Mouse (Mus musculus) C2C12 (cell line): Measurements from ENCODE around the gene Deaf1. TPM values are rescaled to one million over a fixed set of nuclear protein-coding genes. Genes with fewer than 3 reads are reported as not detected.

ENCODE experiments used
- H3K27me3 ChIP-seq: one replicate; pipeline ENCODE4 v1.6.1; 2011; ENCODE audit not compliant: control insufficient read depth, insufficient read depth, insufficient read length
- H3K36me3 ChIP-seq: one replicate; pipeline ENCODE4 v1.6.1; 2011; ENCODE audit not compliant: control insufficient read depth, insufficient read depth
- H3K4me3 ChIP-seq: one replicate; pipeline ENCODE4 v1.5.1; 2011; ENCODE audit warnings: mild to moderate bottlenecking, control low read depth; ENCODE audit not compliant: poor library complexity, insufficient read depth, severe bottlenecking
- H3K79me2 ChIP-seq: one replicate; pipeline ENCODE4 v1.6.1; 2011; ENCODE audit not compliant: control insufficient read depth, insufficient read depth
- H3K79me3 ChIP-seq: one replicate; pipeline ENCODE4 v1.6.1; 2011; ENCODE audit warnings: low read depth, control low read depth
- H3ac ChIP-seq: one replicate; pipeline ENCODE3; 2011; ENCODE audit warnings: low read depth; ENCODE audit not compliant: control insufficient read depth, insufficient read length
- CEBPB ChIP-seq: IDR thresholded peaks from one replicate; pipeline ENCODE4 v1.6.1; 2011; ENCODE audit warnings: low read depth, mild to moderate bottlenecking, control low read depth, moderate library complexity
- CTCF ChIP-seq: IDR thresholded peaks from one replicate; pipeline ENCODE4 v1.5.1; 2011; ENCODE audit not compliant: control insufficient read depth, insufficient read depth, insufficient read length
- FOSL1 ChIP-seq: IDR thresholded peaks from one replicate; pipeline ENCODE4 v1.8.0; 2011; ENCODE audit warnings: mild to moderate bottlenecking, low read length; ENCODE audit not compliant: poor library complexity, insufficient read depth, severe bottlenecking
- MAX ChIP-seq: IDR thresholded peaks from one replicate; pipeline ENCODE4 v1.6.1; 2011; ENCODE audit warnings: mild to moderate bottlenecking, control low read depth
- MYOD1 ChIP-seq: IDR thresholded peaks from one replicate; pipeline ENCODE4 v1.6.1; 2011; ENCODE audit warnings: low read depth; ENCODE audit not compliant: control insufficient read depth, insufficient read length
- MYOG ChIP-seq: IDR thresholded peaks from one replicate; pipeline ENCODE4 v1.6.1; 2011; ENCODE audit not compliant: control insufficient read depth, insufficient read length; ENCODE audit errors: extremely low read depth
- USF1 ChIP-seq: IDR thresholded peaks from one replicate; pipeline ENCODE4 v1.6.1; 2011; ENCODE audit warnings: low read depth, mild to moderate bottlenecking, control low read depth, moderate library complexity
- polyA plus RNA-seq: library from polyadenylated mRNA; unstranded; fragments of >200 nt; fragmentation: generic; extraction: Trizol; gene quantifications from one replicate; pipeline ENCODE4 v1.2.1, GENCODE M21; 2012; ENCODE audit warnings: missing spikeins

Deaf1 gene
- polyA plus RNA-seq, 1 experiment = 21.4 TPM

- no peak for TF ChIP-seq CEBPB
- no peaks in the 10 kb centered on the region for H3K36me3 ChIP-seq
- no peaks in the 10 kb centered on the region for H3K79me2 ChIP-seq
- no peak overlapping the region for H3ac ChIP-seq
- no peak overlapping the region for H3K4me3 ChIP-seq
- H3K27me3 ChIP-seq = peaks cover 4% of the 10 kb centered on the region
- H3K79me3 ChIP-seq = no peaks in the 10 kb centered on the region
These were observed 29.5 kb upstream of the Deaf1 start for GRCm38 (mm10) chr7:141356971-141357370.

GRCm38 (mm10) chr7:141355626-141356326, 28.3 kb upstream of the Deaf1 start:
- Histone ChIP-seq H3K79me2 (no peaks in the 10 kb centered on the region), H3K79me3 (no peaks in the 10 kb centered on the region), H3ac (no peak overlapping the region), H3K36me3 (no peaks in the 10 kb centered on the region), H3K4me3 (no peak overlapping the region), H3K27me3 (no peaks in the 10 kb centered on the region)
- TF ChIP-seq MYOD1 = no peak
- no peak for TF ChIP-seq CTCF
- no peak for TF ChIP-seq CEBPB
- TF ChIP-seq MYOG = no peak
- TF ChIP-seq USF1 = no peak
- no peak for TF ChIP-seq FOSL1
- no peak for TF ChIP-seq MAX

- H3K79me2 ChIP-seq = no peaks in the 10 kb centered on the region
- no peaks in the 10 kb centered on the region for H3K27me3 ChIP-seq
- H3K79me3 ChIP-seq = no peaks in the 10 kb centered on the region
- H3ac ChIP-seq = no peak overlapping the region
- no peaks in the 10 kb centered on the region for H3K36me3 ChIP-seq
- H3K4me3 ChIP-seq = no peak overlapping the region
- no peak for TF ChIP-seq MYOG
- TF ChIP-seq CTCF = no peak
- TF ChIP-seq MYOD1 = no peak
- no peak for TF ChIP-seq CEBPB
- TF ChIP-seq USF1 = no peak
- TF ChIP-seq MAX = no peak
- no peak for TF ChIP-seq FOSL1
These were observed 27.6 kb upstream of the Deaf1 start for GRCm38 (mm10) chr7:141355051-141355450.

- Histone ChIP-seq H3K4me3 (no peak overlapping the region), H3K79me2 (no peaks in the 10 kb centered on the region), H3K27me3 (no peaks in the 10 kb centered on the region), H3K36me3 (no peaks in the 10 kb centered on the region), H3K79me3 (no peaks in the 10 kb centered on the region), H3ac (no peak overlapping the region)
- TF ChIP-seq FOSL1 (no peak), MAX (no peak), USF1 (no peak), MYOG (no peak), MYOD1 (no peak), CTCF (no peak), CEBPB (no peak)
These were observed 23.6 kb upstream of the Deaf1 start for GRCm38 (mm10) chr7:141351061-141351460.

- no peak overlapping the region for H3K4me3 ChIP-seq
- no peak overlapping the region for H3ac ChIP-seq
- H3K79me3 ChIP-seq = no peaks in the 10 kb centered on the region
- H3K27me3 ChIP-seq = no peaks in the 10 kb centered on the region
- TF ChIP-seq USF1 (no peak), CTCF (no peak), MYOD1 (no peak), FOSL1 (no peak), MYOG (no peak), MAX (no peak)
- no peaks in the 10 kb centered on the region for H3K36me3 ChIP-seq
- no peaks in the 10 kb centered on the region for H3K79me2 ChIP-seq
These were observed 17.3 kb upstream of the Deaf1 start for GRCm38 (mm10) chr7:141344787-141345186.

GRCm38 (mm10) chr7:141343696-141344095, 16.2 kb upstream of the Deaf1 start:
- no peaks in the 10 kb centered on the region for H3K36me3 ChIP-seq
- H3K79me2 ChIP-seq = no peaks in the 10 kb centered on the region
- no peak overlapping the region for H3K4me3 ChIP-seq
- TF ChIP-seq MYOD1 (no peak), CEBPB (no peak), MAX (no peak), CTCF (no peak), USF1 (no peak), MYOG (no peak), FOSL1 (no peak)
- H3K27me3 ChIP-seq = no peaks in the 10 kb centered on the region
- H3ac ChIP-seq = no peak overlapping the region
- H3K79me3 ChIP-seq = no peaks in the 10 kb centered on the region
